Mouse (Mus musculus) gastrocnemius, adult 8-10 months (tissue): Measurements from ENCODE around the gene Klc3. TPM values are rescaled to one million over a fixed set of nuclear protein-coding genes. Genes with fewer than 3 reads are reported as not detected.

Experiments
- DNase-seq, 2 experiments: peaks; one replicate each; pipeline ENCODE4 v3.0.0; 2022; ENCODE audit warnings: low spot score in 2 of 2
- total RNA-seq, 4 experiments: library from RNA; stranded (reverse); gene quantifications; 2 replicates each; pipeline ENCODE4 v1.2.4; 2022

Klc3 gene
- total RNA-seq, 4 experiments from 2014 or later = 0.21 to 0.40 (median 0.24) TPM; not detected in 1

DNA sequence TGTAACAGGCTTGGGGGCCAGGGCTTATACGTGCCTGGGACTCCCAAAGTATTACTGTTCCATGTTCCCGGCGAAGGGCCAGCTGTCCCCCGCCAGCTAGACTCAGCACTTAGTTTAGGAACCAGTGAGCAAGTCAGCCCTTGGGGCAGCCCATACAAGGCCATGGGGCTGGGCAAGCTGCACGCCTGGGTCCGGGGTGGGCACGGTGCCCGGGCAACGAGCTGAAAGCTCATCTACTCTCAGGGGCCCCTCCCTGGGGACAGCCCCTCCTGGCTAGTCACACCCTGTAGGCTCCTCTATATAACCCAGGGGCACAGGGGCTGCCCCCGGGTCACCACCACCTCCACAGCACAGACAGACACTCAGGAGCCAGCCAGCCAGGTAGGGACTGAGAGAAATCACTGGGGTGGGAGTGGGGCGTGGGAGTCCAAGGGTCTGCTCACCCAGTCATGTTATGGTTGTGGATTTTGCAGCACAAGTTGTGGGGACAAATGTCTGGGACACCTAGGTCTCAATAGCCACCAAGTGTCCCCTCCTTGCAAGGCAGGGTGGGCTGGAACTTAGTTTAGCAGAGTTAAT is 7.0 kb upstream of the Klc3 start:
- peak; percentile 95 to 97 for DNase-seq

DNA sequence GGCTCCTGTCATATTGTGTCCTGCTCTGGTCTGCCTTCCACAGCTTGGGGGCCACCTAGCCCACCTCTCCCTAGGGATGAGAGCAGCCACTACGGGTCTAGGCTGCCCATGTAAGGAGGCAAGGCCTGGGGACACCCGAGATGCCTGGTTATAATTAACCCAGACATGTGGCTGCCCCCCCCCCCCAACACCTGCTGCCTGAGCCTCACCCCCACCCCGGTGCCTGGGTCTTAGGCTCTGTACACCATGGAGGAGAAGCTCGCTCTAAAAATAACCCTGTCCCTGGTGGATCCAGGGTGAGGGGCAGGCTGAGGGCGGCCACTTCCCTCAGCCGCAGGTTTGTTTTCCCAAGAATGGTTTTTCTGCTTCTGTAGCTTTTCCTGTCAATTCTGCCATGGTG is 5.8 kb upstream of the Klc3 start:
- peak; percentile 54 to 72 for DNase-seq

DNA sequence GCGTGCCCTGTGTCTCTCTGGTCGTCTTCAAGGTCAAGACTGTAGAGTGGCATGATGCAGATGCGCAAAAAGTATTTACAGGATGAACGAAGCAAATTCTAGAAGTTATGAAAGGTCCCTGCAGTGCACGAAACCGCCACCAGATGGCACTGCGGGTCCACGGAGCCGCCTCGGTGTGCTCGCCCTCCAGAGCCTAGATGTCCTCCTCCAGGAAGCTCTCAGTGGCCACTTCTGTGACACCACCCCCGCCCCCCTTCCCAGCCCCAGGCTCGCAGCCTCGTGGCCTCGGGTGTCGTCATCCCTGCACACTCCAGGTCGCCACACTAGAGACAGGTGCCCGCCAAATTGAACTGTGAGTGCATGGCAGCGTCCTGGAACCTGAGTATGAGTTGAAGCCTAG is 1.5 kb upstream of the Klc3 start:
- peak; percentile 76 to 78 for DNase-seq

DNA sequence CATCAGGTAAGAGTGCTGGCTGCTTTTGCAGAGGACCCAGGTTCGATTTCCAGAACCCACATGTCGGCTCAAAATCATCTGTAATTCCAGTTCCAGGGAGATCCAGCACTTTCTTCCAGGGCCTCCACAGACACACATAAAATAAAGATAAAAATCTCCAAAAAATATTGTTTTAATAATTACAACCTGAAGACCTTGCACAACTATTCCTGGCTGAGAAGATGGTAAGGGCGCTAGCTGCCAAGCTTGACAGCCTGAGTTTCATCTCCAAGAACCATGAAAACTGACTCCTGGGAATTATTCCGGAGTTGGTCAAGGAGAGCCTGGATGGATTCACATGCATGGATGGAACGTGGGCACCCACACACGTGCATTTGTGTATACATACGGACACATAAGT is 572 bp upstream of the Klc3 start, which contains the start of gene Ckm:
Ckm (plus strand) TSS at position 301 of the 400 bp plus-strand sequence.
- DNase-seq = no peak

DNA sequence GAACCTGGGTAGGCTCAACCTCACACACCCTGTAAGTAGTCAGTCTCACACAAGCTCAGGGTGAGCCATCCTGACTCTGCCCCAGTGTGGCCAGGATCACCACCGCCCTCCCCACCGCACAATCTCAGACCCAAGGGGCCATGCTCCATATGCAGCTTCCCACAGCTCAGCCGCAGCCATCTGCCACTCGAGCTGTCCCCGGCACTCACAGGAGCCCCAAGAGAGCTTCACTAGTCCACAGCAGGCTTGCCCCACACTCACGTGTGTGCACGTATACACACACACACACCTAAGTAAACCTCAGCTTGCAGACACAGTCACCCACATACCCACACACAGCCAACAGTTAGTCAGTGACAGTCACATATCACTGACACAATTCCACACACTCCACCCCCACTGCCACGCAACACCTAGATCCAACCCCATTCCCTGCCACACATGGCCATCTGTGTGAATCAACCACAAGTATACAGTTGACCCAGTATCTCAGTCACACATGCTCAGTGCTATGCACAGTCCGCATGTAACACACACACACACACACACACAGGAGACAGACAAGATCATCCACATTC is 1.3 kb downstream of the Klc3 start:
- no peak for DNase-seq

DNA sequence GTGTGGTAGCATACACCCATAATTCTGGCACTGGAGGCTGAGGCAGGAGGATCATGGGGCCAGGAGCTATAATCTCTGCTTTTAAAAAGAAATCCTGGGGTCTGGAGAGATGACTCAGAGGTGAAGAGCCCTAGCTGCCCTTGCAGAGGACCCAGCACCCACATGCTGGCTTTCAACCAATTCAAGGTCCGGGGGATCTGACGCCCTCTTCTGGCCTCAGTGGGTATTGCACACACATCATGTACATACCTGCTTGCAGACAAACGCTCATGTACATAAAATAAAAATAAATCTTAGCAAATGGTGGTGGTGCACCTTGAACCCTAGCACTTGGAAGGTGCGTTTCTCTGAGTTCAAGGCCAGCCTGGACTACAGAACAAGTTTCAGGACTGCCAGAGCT is 3.0 kb downstream of the Klc3 start:
- no peak for DNase-seq

DNA sequence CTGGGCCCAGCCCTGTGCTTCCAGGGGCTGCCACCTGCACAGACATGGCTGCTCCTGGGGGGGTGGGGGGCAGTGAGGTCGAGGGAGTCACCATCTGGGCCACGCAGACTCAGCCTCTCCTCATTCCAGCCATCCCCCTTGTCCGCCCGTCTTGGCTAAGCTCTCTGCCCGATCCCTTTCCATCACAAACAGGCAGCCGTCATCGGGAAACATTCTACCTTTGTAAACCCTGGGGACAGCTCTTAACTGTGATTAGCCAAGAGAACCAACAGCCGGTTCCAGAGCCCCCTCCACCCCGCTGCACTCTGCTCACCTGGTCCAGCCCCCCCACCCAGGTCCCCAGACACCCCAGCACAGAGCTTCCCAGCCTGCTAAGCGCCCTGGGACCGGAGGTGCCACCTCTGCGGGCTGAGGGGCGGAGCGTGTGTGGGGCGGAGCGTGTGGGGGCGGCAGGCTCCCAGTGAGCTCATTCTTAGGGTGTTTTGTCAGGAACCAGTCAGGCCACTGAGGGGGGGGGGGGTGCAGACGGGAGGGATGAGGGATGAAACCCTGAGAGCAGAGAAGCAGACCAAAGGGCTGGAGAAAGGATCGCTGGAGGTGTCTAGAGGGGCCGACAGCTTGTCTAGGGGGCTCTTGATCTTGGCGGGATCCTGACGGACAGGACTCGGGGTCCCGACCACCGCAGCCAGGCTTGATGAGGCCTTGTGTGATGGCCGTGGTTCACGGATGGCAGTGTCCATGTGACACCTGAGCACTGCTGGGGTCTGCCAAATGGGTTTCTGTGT is 4.2 kb downstream of the Klc3 start:
- DNase-seq = no peak

DNA sequence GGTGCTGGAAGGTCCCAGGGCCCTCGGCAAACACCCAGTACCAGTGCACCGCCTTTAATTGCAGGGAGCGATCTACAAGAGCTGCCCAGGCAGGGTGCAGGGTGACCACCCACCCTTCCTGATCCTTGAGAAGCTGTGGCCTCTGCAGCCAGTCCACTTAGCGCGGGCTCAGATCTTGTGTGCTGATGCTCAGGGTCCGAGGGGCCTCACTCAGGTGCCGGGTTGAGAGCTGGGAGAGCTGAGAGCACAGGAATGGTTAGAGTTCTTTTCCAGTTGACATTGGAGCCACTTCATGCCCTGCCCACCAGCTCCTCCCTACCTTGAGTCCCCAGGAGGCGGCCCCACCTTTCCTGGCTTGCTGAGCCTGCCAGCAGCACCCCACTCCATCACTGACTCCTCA is 9.4 kb downstream of the Klc3 start:
- no peak for DNase-seq

DNA sequence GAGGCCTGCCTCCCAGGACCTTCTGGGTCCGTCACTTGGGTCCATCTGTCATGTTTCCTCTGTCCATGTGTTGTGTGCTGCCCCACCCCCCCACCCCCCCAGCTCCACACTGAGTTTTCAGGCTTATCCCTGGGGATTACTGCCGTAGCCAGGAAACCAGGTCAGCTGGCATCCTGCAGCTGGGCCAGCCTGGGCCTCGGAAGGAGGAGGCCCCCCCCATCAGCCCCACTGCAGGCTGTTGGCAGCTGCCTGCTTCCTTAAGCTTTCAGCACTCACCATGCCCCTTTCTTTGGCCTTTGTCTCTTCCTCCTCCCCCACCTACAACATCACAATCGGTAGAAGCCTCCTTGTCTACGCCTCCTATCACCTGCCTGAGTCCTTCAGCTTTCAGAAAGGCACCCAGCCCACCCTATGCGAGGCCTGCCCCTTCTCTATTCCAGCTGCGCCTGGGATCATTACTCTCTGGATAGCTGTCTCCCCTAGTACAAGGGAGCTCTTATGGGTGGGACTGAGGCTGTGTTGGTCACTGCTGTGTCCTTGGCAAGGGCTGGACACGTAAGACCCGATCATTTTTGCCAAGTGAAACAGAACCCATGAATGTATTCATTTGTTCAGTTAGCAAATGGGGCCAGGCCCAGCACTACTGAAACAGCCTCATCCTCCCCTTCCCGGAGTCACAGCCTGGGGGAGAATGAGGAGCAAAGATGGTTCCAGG is 15.0 kb downstream of the Klc3 start:
- no peak for DNase-seq

DNA sequence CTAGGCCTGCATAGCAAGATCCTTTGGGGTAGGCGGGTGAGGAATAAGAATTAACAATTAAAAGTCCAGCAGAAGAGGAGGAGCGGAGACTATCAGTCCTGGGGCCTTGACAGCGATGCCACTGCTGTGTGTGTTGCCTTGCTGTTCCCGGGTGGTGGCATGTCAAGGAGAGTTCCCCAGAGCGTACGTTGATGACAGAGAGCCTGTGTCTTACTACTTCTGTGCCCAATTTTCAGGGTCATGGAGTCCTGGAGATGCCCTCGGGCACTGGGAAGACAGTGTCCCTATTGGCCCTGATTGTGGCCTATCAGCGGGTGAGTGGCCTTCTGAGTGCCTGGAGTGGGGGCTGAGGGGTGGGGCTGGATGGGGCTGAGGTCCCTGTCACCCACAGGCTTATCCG is 20.2 kb downstream of the Klc3 start:
- DNase-seq = no peak

DNA sequence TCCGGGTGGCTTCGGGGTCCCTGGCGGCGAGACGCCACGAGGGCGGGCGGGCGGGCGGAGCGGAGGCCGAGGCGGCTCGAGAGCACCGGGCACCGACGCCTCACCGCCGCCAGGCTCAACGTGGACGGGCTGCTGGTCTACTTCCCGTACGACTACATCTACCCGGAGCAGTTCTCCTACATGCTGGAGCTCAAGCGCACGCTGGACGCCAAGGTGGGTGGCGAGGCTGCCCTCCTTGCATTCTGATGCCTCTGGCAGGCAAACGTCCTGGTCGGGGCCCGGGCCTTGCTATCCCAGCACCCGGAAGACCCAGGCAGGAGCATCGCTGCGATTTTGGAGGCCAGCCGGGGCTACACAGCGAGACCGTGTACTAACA is 21.8 kb downstream of the Klc3 start:
- DNase-seq = no peak

DNA sequence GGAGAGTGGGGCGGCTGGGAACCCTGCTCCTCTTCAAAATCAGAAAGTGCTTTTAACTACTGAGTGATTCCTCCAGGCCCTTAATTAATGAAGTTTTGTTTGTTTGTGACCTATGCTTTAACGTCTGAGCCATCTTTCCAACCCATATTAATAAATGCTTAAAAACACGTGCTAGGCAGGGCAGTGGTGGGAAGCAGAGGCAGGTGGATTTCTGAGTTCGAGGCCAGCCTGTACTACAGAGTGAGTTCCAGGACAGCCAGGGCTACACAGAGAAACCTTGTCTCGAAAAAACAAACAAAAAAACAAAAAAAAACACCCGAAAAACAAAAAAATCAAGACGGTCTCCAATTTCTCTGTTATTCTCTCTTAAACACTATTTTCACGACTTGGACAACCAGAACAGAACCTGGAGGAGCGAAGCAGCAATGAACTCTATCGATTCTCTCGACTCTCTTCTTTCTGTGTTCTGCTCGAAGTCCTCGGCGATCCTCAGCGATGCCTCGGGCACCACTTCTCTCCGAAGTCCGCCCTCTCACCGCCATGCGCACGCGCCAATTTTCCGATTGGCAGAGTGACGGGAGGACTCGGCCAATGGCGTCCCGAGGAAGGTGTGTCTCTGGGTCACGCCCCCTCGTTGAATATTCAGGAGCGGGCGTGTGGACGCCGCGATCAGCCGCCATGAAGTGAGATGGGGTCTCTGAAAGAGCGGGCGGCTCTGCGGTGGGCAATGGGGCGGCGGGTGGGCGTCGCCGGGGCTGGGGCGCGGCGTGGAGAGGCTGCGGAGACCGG is 22.3 kb downstream of the Klc3 start, which contains the start of gene Ercc2:
Ercc2 (plus strand) TSS at position 634 of the 789 bp plus-strand sequence.
- DNase-seq = peak; percentile 97

DNA sequence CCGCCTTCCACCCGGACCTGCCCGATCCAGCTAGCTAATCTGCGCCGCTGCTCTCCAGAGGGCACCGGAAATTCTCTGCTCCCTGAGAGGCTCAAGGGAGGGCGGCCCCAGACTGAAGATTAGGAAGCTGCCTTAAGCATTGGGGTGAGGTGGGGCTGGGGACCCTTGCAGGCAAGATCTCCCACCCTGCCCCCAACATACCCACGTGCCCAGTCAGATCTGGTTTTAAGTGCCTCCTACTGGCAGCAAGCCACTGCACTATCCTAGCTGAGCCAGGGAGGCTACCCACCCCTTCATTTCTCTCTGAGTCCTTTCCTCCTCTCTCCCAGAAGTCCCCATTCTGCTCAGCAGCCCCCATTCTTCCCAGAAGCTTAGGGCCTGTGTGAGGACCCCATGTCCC is 25.9 kb downstream of the Klc3 start:
- DNase-seq = no peak

DNA sequence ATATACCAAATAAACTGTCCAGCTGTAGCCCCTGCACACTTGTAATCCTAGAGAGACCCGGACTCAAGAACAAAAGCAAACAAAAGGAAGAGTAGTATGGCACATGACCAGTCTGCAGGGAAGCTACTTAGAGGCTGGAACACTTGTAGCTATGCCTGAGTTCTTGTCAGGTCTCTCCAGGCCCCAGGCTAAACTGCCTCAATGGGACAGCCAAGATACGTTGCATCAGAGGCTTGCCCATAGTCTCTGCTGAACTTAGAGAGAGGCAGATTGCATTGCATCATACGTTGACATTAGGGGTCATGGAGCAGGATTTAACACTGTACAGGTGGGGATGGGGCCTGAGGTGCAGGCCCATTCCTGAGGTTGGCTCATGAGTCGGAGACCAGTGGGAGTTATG is 27.9 kb downstream of the Klc3 start:
- no peak for DNase-seq

DNA sequence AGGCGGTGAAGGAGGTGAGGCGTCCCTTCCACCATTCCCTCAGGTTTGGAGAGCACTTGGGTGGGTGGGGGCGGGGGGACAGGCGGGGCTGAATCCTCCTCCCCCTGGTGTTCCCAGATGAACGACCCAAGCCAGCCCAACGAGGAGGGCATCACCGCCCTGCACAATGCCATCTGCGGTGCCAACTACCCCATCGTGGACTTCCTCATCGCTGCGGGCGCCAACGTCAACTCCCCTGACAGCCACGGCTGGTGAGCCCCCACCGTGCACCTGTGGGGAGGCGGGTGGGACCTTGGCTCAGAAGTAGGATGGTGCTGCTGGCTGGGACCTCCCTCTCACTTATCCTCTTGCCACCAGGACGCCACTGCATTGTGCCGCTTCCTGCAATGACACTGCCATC is 28.5 kb downstream of the Klc3 start:
- no peak for DNase-seq

DNA sequence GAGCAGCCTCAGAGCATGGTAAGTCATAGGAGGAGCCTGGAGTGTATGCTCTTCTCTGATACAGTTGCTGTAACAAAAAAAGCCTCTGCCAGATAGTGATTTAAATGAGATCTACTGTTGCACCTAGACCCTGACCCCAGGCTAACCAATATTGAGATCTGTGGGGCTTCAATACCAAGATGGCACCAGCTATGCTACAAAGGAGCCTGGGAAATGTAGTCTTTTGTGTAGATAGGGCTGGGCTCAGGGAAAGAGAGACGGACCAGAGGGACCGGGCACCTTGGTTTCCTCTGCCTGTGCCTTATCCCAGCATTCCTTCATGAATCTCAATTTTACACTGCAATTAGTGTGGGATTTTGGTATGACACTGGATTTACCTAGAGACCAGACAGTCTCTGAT is 30.5 kb downstream of the Klc3 start:
- DNase-seq = no peak

DNA sequence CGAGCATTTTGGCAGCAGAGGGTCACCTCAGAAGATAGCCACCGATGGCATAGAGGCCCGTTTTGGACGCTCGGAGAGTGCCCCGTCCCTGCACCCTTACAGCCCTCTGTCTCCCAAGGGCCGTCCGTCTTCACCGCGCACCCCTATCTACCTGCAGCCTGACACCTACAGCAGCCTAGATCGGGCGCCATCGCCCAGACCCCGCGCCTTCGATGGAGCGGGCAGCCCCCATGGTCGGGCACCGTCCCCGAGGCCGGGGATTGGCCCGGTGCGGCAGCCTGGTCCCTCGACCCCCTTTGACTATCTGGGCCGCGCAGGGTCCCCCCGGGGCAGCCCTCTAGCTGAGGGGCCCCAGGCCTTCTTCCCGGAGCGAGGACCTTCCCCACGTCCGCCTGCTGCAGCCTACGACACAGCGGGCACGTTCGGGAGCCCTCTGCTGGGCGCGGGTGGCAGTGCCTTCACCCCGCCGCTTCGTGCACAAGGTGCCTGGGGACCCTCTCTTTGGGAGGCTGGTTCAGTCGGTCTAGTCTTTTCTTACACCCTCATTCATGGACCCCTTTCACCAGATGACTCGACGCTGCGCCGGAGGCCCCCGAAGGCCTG is 34.0 kb downstream of the Klc3 start:
- no peak for DNase-seq

DNA sequence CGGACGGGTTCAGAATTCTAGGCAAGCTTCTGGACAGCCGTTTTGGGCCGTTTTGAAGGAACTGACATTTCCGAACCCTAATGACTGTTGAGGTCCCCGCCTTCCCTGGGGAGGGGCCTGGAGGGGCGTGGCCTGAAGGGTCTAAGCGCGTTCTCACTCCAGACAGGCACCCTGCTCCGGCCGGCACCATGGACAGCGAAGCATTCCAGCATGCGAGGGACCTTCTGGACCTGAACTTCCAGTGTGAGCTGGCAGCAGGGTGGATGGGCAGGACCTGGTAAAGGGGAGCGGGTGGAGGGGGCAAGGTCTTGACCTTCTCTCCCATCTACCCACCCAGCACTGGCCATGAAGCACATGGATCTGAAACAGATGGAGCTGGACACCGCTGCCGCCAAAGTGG is 35.5 kb downstream of the Klc3 start:
- DNase-seq = no peak

DNA sequence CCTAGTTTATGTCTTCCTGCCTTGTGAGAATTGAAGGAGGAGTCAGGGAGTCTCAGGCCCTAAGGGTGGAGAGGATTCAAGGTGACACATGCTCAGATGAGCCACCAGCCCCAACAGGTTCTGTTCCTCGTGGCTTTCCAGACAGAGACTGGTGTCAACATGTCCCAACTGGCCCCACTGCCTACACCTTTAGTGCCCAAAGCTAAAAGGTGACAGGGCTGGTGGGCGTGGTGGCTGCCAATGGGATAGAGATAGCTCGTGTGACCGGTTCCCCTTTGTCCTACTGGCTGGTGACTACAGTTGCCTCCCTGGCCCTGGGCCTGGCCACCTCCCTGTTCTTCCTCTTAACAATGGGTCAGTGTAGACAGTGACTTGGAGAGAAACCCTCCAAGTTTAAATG is 38.5 kb downstream of the Klc3 start:
- no peak for DNase-seq

DNA sequence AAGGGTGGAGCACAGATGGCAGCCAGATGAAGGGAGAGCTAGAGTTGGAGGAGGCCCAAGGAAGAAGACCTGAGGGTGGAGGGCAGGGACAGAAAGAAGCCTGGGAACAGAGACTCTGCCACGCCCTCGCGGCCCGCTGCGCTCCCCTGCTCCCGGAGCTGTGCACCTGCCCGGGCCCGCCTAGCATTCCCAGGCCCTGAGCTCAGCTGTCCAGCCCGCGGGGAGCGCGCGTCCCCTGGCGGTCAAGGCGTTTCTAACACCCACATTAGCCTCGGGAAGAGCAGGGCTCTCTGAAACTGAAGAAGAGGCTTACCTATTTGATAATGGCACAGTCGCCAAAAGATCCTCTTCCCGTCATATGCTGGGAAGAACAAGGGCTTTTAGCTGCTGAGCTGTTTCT is 40.0 kb downstream of the Klc3 start:
- DNase-seq = peak; percentile 61 to 77

DNA sequence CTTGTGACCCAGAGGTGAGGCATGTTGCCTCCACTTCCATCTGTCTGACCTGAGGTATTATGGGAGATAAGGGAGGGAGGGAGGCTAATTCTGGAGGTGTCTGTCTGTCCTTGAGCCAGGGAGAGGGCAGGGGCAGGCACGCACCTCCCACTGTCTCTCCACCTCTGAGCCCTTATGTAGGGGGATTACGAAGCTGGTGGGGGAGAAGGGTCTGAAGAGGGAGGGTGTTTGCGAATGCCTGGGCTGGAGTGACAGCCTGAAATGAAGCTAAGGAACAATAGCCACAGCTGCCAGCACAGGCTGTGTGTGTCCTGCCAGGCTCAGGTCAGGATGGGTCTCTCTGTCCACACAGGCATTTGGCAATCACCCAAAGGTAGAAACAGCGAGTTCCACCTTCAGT is 41.6 kb downstream of the Klc3 start:
- DNase-seq = no peak
